ENCODE assay signal across 27 mouse cellular contexts in genomic region chr1:170332775-170333174, GRCm38 (mm10). TPM values are rescaled to one million over a fixed set of nuclear protein-coding genes. Genes with fewer than 3 reads are reported as not detected.
DNase-seq lines count a peak whose midpoint lies in the region; ATAC-seq and TF ChIP-seq lines count a peak whose summit lies in the region.
"Had no signal": no experiment of that assay in that cellular context is flagged by ENCODE, and none has a peak within 500 bp of the region (broad histone marks: within the 10 kb centered on the region; RNA-seq: fewer than 3 reads in every experiment).

No protein-coding gene starts in this region.

- H3K4me1 ChIP-seq in intestine, postnatal 0 days (replicated peaks; ENCODE audit: control insufficient read depth, insufficient read depth, low read length): no peaks in the 10 kb centered on the region
- no peaks in the 10 kb centered on the region for H3K4me1 ChIP-seq in intestine, embryonic 15.5 days (replicated peaks)
- H3K4me1 ChIP-seq in cortical plate, adult 2 months (ENCODE audit: control insufficient read depth, insufficient read depth, low read length): peaks cover 6% of the 10 kb centered on the region; the same call in 1 of the 2 replicates
- no peaks in the 10 kb centered on the region for H3K4me1 ChIP-seq in intestine, embryonic 16.5 days (ENCODE audit: control insufficient read depth, insufficient read depth, low read length)
- H3K4me1 ChIP-seq: limb, embryonic 15.5 days; liver, embryonic 15.5 days had no signal

- 90% methylated on average over 4 of the region's 4 CpGs for whole genome bisulfite sequencing in intestine, postnatal 0 days
- WGBS in intestine, embryonic 15.5 days: 92% methylated on average over 4 of the region's 4 CpGs
- 84% methylated on average over 4 of the region's 4 CpGs for WGBS in intestine, embryonic 16.5 days

- H3K36me3 ChIP-seq in intestine, postnatal 0 days (ENCODE audit: control insufficient read depth, insufficient read depth): no peaks in the 10 kb centered on the region; the same call in 1 of the 2 replicates
- no peaks in the 10 kb centered on the region for H3K36me3 ChIP-seq in intestine, embryonic 15.5 days
- H3K36me3 ChIP-seq in intestine, embryonic 16.5 days (ENCODE audit: control insufficient read depth, insufficient read depth, low read length): no peaks in the 10 kb centered on the region
- H3K36me3 ChIP-seq: embryonic facial prominence, embryonic 12.5 days; hindbrain, embryonic 10.5 days; limb, embryonic 15.5 days; liver, embryonic 15.5 days; midbrain, embryonic 10.5 days; neural tube, embryonic 15.5 days had no signal

- peak; percentile 29 for TF ChIP-seq CTCF in intestine, postnatal 0 days (IDR thresholded peaks at IDR 0.05; ENCODE audit: low read depth)
- TF ChIP-seq CTCF in layer of hippocampus, adult 2 months (conservative IDR thresholded peaks at IDR 0.05): peak; percentile 54
- TF ChIP-seq CTCF in cortical plate, adult 2 months (IDR thresholded peaks at IDR 0.05; ENCODE audit: extremely low read depth, insufficient read depth, low read length): peak; percentile 28; the same call in 1 of the 2 replicates

- no peak overlapping the region for H3K4me3 ChIP-seq in intestine, postnatal 0 days (ENCODE audit: low read depth, low read length)
- no peak overlapping the region for H3K4me3 ChIP-seq in intestine, embryonic 15.5 days (replicated peaks)
- H3K4me3 ChIP-seq in layer of hippocampus, adult 2 months: no peak overlapping the region
- H3K4me3 ChIP-seq in cortical plate, adult 2 months (ENCODE audit: insufficient read depth, low read length): no peak overlapping the region
- H3K4me3 ChIP-seq in intestine, embryonic 16.5 days (ENCODE audit: low read length): no peak overlapping the region
- H3K4me3 ChIP-seq: embryonic facial prominence, embryonic 12.5 days; hindbrain, embryonic 10.5 days; limb, embryonic 15.5 days; liver, embryonic 15.5 days; midbrain, embryonic 10.5 days; neural tube, embryonic 15.5 days had no signal

- no peak for ATAC-seq in intestine, postnatal 0 days
- ATAC-seq in intestine, embryonic 15.5 days: no peak
- ATAC-seq in intestine, embryonic 16.5 days: no peak
- ATAC-seq: activated CD4-positive, CD25-positive, alpha-beta regulatory T cell, adult 4 months had no signal

- H3K27me3 ChIP-seq in intestine, postnatal 0 days (replicated peaks; ENCODE audit: control insufficient read depth, insufficient read depth, low read length): no peaks in the 10 kb centered on the region
- no peaks in the 10 kb centered on the region for H3K27me3 ChIP-seq in intestine, embryonic 15.5 days (replicated peaks)
- no peaks in the 10 kb centered on the region for H3K27me3 ChIP-seq in intestine, embryonic 16.5 days (replicated peaks; ENCODE audit: control insufficient read depth, insufficient read depth, low read length)
- H3K27me3 ChIP-seq: embryonic facial prominence, embryonic 12.5 days; limb, embryonic 15.5 days; liver, embryonic 15.5 days; neural tube, embryonic 15.5 days had no signal

- no peak overlapping the region for H3K27ac ChIP-seq in intestine, postnatal 0 days (ENCODE audit: low read depth, low read length)
- H3K27ac ChIP-seq in intestine, embryonic 15.5 days: no peak overlapping the region
- no peak overlapping the region for H3K27ac ChIP-seq in layer of hippocampus, adult 2 months
- no peak overlapping the region for H3K27ac ChIP-seq in cortical plate, adult 2 months (ENCODE audit: insufficient read depth, low read length)
- no peak overlapping the region for H3K27ac ChIP-seq in intestine, embryonic 16.5 days (ENCODE audit: low read length)
- H3K27ac ChIP-seq: embryonic facial prominence, embryonic 12.5 days; hindbrain, embryonic 10.5 days; limb, embryonic 15.5 days; liver, embryonic 15.5 days; midbrain, embryonic 10.5 days; neural tube, embryonic 15.5 days had no signal

- no peak for DNase-seq in layer of hippocampus, adult 2 months (ENCODE audit: low spot score in 2 of 2)
- DNase-seq in layer of hippocampus, adult 9-11 months: no peak
- DNase-seq in brain, adult 2 months (ENCODE audit: low read depth, low spot score): peak; percentile 41
- DNase-seq: adrenal gland, adult 8-10 months; cerebellum, postnatal 10 days; gastrocnemius, postnatal 36 days; kidney, postnatal 25 days; left cerebral cortex, postnatal 4 days; lung, postnatal 10 days; right cerebral cortex, adult 18-20 months; right cerebral cortex, postnatal 4 days; thymus, postnatal 25 days had no signal

- no peak overlapping the region for H3K9ac ChIP-seq in intestine, postnatal 0 days (ENCODE audit: low read depth, low read length)
- no peak overlapping the region for H3K9ac ChIP-seq in intestine, embryonic 15.5 days
- no peak overlapping the region for H3K9ac ChIP-seq in intestine, embryonic 16.5 days (ENCODE audit: low read depth, low read length)
- H3K9ac ChIP-seq: embryonic facial prominence, embryonic 12.5 days; limb, embryonic 15.5 days; liver, embryonic 15.5 days; neural tube, embryonic 15.5 days had no signal

- no peak for TF ChIP-seq POLR2A in cortical plate, adult 2 months (IDR thresholded peaks at IDR 0.05; ENCODE audit: extremely low read depth, insufficient read depth, low read length)

- H3K9me3 ChIP-seq in intestine, postnatal 0 days (ENCODE audit: control insufficient read depth): no peaks in the 10 kb centered on the region
- H3K9me3 ChIP-seq in intestine, embryonic 15.5 days: no peaks in the 10 kb centered on the region
- no peaks in the 10 kb centered on the region for H3K9me3 ChIP-seq in intestine, embryonic 16.5 days (ENCODE audit: control insufficient read depth, low read length)
- H3K9me3 ChIP-seq: embryonic facial prominence, embryonic 12.5 days; hindbrain, embryonic 10.5 days; limb, embryonic 15.5 days; liver, embryonic 15.5 days; midbrain, embryonic 10.5 days; neural tube, embryonic 15.5 days had no signal

- H3K4me2 ChIP-seq in intestine, postnatal 0 days (replicated peaks; ENCODE audit: low read depth): no peak overlapping the region
- no peak overlapping the region for H3K4me2 ChIP-seq in intestine, embryonic 15.5 days (replicated peaks)
- no peak overlapping the region for H3K4me2 ChIP-seq in intestine, embryonic 16.5 days (ENCODE audit: low read depth, low read length)
- H3K4me2 ChIP-seq: embryonic facial prominence, embryonic 12.5 days; limb, embryonic 15.5 days; liver, embryonic 15.5 days; neural tube, embryonic 15.5 days had no signal

RNA-seq across cellular contexts. Expression of gene Spata46, which starts 24.2 kb away (rescaled TPM):
- polyA plus RNA-seq in intestine, postnatal 0 days (2015; fragmentation: Nextera tagmentation; extraction: Ambion mirVana): 0.21 TPM in 1 of 2 replicates, not detected in the other
- 0.44 and 1.2 TPM in 2 replicates for polyA plus RNA-seq in intestine, embryonic 15.5 days (2015; fragmentation: Nextera tagmentation; extraction: Ambion mirVana)
- not detected for total RNA-seq in layer of hippocampus, adult 2 months (2021)
- polyA plus RNA-seq in cortical plate, adult 2 months (2012; rRNA removed): not detected in 2 replicates
- polyA plus RNA-seq in intestine, embryonic 16.5 days (2015; fragmentation: Nextera tagmentation; extraction: Ambion mirVana): 0.80 and 1.0 TPM in 2 replicates
- total RNA-seq: adrenal gland, adult 8-10 months; gastrocnemius, adult 18-20 months; gastrocnemius, postnatal 36 days; left cerebral cortex, adult 18-20 months; left cerebral cortex, postnatal 4 days had no signal
- polyA plus RNA-seq: activated CD4-positive, CD25-positive, alpha-beta regulatory T cell, adult 4 months; C2C12 had no signal

RNA-seq across cellular contexts. Expression of gene Gm7694, which starts 26.6 kb away (rescaled TPM):
- polyA plus RNA-seq in intestine, postnatal 0 days (2015; fragmentation: Nextera tagmentation; extraction: Ambion mirVana): 0.95 and 1.3 TPM in 2 replicates
- 2.6 and 3.3 TPM in 2 replicates for polyA plus RNA-seq in intestine, embryonic 15.5 days (2015; fragmentation: Nextera tagmentation; extraction: Ambion mirVana)
- total RNA-seq in layer of hippocampus, adult 2 months (2021): 1 to 10 TPM; 4.1 TPM
- polyA plus RNA-seq in cortical plate, adult 2 months (2012; rRNA removed): 6.3 and 6.5 TPM in 2 replicates
- 2.5 and 2.7 TPM in 2 replicates for polyA plus RNA-seq in intestine, embryonic 16.5 days (2015; fragmentation: Nextera tagmentation; extraction: Ambion mirVana)
- polyA plus RNA-seq: activated CD4-positive, CD25-positive, alpha-beta regulatory T cell, adult 4 months had no signal

RNA-seq across cellular contexts. Expression of gene Sh2d1b1, which starts 55.7 kb away (rescaled TPM):
- polyA plus RNA-seq in intestine, postnatal 0 days (2015; fragmentation: Nextera tagmentation; extraction: Ambion mirVana): 0.21 and 0.27 TPM in 2 replicates
- 0.18 and 0.23 TPM in 2 replicates for polyA plus RNA-seq in intestine, embryonic 15.5 days (2015; fragmentation: Nextera tagmentation; extraction: Ambion mirVana)
- total RNA-seq in layer of hippocampus, adult 2 months (2021): not detected
- polyA plus RNA-seq in cortical plate, adult 2 months (2012; rRNA removed): not detected in 2 replicates
- 0.35 and 0.50 TPM in 2 replicates for polyA plus RNA-seq in intestine, embryonic 16.5 days (2015; fragmentation: Nextera tagmentation; extraction: Ambion mirVana)
- total RNA-seq: gastrocnemius, adult 18-20 months; gastrocnemius, postnatal 36 days had no signal
- polyA plus RNA-seq: forebrain, embryonic 11.5 days; hindbrain, embryonic 10.5 days; midbrain, embryonic 10.5 days; neural tube, embryonic 15.5 days had no signal
